Mouse (Mus musculus): ENCODE measurements around the gene Pla2g4a.

GRCm38 (mm10) chr1:149919301-149919700 lies 41.8 kb downstream of the Pla2g4a start:
- TF ChIP-seq CTCF (IDR thresholded peaks at IDR 0.05; ENCODE audit: control insufficient read depth, insufficient read depth, low read length) (no peak), POLR2A (IDR thresholded peaks at IDR 0.05; ENCODE audit: borderline replicate concordance, control insufficient read depth, low read depth, low read length) (no peak)

Data from bone marrow, adult 2 months (tissue).